Mouse (Mus musculus): ENCODE results near the gene Gm5797.
"Not testable (repeated sequence)": the region's sequence is repeated elsewhere in the genome, so short reads cannot be mapped to it uniquely, and the experiment has no call there.

Gm5797 gene

DNA sequence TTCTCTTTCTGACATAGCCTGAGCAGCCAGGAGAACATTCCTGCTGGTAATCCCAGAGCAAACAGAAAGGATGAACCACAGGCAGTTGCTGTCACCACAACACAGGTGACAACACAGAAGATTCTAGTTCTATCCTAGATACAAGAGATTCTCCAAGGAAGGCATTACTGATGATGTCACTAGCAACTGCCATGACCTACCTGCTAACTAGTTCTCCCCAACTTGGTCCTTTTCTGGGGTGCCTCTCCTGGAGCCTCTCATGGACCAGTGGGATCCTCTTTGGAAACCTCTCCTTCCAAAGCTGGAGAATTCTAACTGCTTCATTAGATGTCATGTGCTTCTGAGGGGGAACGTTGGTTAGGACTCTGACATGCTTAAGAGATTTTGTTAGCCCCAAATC is at the start of gene Gm5797:
Gm5797 (minus strand) TSS at position 101 of the 400 bp plus-strand sequence.
- not testable (repeated sequence) for DNase-seq (ENCODE audit: low read depth, low spot score)

- DNase-seq (ENCODE audit: low read depth, low spot score), result not testable (repeated sequence)
These were observed 32.8 kb upstream of the Gm5797 start, which contains the start of gene Gm8374 for GRCm38 (mm10) chr14:7365034-7365433. Gm8374 (minus strand) TSS chr14:7365134.

DNA sequence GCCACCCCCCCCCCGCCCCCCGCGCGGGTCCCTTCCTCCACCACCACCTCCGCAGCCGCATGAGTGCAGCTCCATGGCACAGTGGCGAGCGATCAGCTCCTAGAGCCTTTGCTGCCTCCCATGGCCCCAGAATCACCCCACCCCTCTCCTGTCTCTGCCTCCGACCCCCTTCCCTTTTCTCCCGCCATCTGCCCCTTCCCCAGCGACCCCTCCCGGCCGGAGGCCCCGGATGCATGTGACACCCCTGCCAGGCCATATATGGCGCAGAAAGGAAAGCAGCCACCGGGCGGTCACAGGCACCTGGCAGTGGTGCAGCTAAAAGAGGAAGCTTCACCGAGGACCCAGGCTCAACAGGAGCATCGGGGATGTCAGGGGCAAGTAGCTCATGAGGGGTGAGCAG is 17.1 kb downstream of the Gm5797 start:
- DNase-seq (ENCODE audit: low read depth, low spot score), result not testable (repeated sequence)

DNA sequence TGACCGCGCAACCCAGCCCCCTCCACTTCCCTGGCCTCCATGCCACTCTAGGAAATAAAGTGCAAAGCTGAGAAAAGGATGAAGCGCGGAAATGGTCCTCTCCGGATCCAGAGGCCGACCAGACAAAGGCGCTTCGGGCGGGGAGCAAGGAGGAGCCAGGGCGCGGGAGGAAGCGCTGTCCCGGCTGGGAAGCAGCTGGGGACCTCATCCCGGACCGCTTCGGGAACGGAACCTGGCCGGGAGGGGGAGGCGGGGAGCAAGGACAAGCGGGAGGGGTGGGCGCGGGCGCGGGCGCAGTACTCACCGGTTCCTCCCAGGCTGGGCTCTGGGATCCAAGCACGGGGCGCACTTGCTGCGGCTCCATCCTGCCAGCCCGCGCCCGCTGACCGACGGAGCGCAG is 17.5 kb downstream of the Gm5797 start, which contains the start of gene Gm3739:
Gm3739 (minus strand) TSS at position 389 of the 400 bp plus-strand sequence.
- not testable (repeated sequence) for DNase-seq (ENCODE audit: low read depth, low spot score)

Data from 3T3-L1 (cell line).